Mouse (Mus musculus) erythroblast, adult 5-6 weeks (primary cell): Measurements from ENCODE around the gene Cdon. TPM values are rescaled to one million over a fixed set of nuclear protein-coding genes. Genes with fewer than 3 reads are reported as not detected.

Experiments used
- ATAC-seq: replicated peaks from 2 replicates; pipeline ENCODE4 v1.8.0; 2016; ENCODE audit warnings: moderate number of reproducible peaks, mild to moderate bottlenecking, moderate TSS enrichment, inconsistent platforms; ENCODE audit not compliant: poor library complexity, low FRiP score, severe bottlenecking
- total RNA-seq, 2 experiments: library from RNA; stranded (forward) in 1 of 2; stranded (reverse) in 1 of 2; fragments of 150-400 nt in 1 of 2; fragments of 200-764, 138-1000 nt in 1 of 2; gene quantifications; 2 replicates each; pipeline versions ENCODE4 v1.2.3 to v1.2.4; 2015 to 2017; ENCODE audit warnings: low replicate concordance in 2 of 2

Gene Cdon
- total RNA-seq, 2 experiments from 2014 or later, result 0.09 to 0.58 TPM

DNA sequence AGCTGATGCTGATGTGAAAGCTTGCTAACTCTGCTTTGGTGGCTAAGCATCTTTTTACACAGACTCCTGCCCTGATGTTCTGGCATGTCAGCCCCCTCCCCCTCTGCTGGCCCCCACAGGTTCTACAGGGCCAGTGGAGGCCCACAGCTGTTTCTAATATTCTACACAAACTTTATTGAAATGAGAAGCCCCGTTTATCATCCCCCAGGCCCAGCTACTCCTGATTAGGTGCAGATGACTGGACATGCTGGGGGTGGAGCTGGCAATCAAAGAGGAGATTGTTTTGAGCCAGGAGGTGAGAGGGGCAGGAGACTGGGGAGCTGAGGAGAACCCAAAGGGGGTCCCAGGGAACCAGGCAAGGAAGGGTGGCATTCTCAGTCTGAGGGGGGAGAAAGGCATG is 108.9 kb downstream of the Cdon start:
- ATAC-seq, result no peak

DNA sequence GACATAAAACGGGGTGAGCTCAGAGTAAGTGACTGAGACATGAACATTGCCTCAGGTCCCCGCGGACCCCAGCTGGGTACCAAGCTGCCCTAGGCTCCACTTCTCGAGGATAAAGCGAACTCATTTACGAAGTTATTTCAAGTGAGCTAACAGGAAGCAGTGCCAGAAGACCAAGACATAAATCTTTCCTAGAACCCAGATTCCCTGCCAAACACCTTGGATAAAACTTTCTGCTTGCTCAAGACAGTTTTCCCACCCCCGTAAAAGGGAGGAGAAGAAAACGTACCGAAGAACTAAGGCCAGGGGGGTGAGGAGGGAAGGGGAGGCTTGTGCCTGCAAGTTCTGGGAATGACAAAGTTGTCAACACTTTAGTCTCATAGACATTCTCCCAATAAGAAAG is 112.3 kb downstream of the Cdon start:
- no peak for ATAC-seq

DNA sequence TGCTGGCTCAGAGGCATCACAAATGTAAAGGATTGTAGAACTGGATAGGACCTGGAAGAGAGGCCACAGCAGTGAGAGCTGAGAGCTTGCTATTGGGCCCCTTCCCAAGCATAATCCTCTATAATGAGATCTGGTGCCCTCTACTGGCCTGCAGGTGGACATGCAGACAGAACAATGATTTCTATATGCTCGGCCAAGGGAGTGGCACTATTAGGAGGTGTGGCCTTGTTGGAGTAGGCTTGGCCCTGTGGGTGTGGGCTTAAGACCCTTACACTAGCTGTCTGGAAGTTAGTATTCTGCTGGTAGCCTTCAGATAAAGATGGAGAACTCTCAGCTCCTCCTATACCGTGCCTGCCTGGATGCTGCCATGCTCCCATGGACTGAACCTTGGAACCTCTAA is 114.2 kb downstream of the Cdon start:
- ATAC-seq, result no peak

- ATAC-seq, result no peak
Measured at GRCm38 (mm10) chr9:35535876-35536275, 114.9 kb downstream of the Cdon start.

DNA sequence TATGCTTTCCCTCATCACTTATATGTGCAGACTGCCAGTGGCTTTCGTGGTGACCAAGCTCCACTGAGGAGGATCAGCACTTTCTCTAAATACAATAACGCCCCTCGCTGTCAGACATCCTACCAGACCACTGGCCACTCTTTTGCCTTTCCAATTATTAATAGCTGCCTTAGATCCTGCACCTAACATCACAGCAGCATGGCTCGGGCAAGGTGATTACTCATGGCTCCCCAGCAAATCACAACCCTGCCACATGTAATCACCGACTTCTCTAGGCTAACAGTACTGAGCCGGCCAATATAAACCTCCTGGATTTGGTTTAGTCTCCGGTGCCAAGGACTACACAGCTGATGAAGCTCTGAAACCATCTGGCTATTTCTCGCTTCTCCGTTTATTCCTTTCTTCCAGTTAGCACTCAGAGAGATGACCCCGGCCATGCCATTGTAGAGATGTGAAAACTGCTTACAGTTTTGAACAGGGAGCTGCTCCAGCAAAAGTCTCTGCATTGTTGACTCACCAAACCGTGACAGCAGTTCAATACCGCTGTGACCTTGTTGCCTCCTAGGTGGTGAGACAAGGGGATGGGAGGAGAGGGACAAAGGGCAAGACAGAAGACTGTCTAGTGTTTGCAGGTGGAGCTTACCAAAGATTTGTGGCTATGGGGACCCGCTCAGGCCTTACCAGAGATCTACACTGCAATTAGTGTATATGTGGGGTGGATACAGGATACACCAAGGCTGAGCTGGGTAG is 118.2 kb downstream of the Cdon start:
- ATAC-seq, result no peak

DNA sequence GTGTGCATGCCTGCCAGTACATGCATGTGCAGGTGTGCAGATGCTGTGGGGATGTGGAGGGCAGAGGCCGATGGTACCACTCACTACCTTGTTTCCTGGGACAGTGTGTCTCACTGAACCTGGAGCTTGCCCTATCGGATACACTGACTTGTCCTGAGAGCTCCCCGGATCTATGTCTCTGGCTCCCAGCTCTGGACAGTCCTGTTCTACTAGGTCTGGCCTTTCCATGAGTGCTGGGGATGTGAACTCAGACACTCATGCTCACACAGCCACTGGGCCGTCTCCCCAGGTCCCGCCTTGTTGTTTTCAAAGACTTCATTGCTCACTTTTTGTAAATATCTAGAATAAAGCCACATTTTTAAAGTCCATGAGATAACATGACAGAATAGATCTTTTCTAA is 120.1 kb downstream of the Cdon start:
- ATAC-seq, result no peak

GRCm38 (mm10) chr9:35541488-35541887 is 120.6 kb downstream of the Cdon start:
- ATAC-seq, result no peak

GRCm38 (mm10) chr9:35541941-35542340 is 121.0 kb downstream of the Cdon start:
- no peak for ATAC-seq

- no peak for ATAC-seq
Measured at GRCm38 (mm10) chr9:35543099-35543860, 122.4 kb downstream of the Cdon start.

DNA sequence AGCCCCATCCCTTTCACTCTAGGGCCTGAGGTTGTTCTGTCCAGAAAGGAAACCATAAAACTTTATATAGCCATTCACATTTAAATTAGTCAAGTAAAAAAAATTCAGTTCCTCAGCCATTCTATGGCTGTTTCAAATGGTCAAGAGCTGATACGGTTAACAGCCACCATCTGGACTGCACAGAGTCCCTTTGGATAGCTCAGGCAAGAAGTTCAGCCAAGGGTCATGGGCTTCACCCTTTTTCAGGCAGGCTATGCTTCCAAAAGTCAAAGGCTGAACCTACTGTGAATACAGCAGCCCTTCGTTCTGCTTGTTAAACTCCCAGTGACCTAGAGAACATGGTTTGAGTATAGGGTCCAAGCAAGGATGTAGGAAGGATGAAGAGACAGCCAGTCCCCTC is 123.7 kb downstream of the Cdon start:
- ATAC-seq, result no peak

DNA sequence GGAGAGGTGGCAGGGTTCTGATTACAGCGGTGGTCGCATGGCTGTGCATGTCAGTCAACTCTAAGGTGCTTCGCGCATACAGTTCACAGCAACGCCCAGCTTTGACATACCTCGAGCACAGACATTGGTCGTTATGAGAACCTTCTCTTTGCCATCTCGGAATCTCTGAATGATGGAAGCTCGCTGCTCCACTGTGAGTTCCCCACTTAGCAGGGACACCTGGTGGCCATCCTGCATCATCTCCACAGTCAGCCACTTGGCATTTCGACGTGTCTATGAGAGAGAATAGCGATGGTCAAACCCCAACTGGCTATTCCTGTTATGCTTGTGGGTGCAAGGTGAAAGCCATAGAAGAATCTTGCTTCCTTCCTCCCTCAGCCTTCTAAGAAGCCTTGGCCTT is 124.8 kb downstream of the Cdon start:
- no peak for ATAC-seq

- ATAC-seq, result no peak
Measured at GRCm38 (mm10) chr9:35546745-35547144, 125.8 kb downstream of the Cdon start.

DNA sequence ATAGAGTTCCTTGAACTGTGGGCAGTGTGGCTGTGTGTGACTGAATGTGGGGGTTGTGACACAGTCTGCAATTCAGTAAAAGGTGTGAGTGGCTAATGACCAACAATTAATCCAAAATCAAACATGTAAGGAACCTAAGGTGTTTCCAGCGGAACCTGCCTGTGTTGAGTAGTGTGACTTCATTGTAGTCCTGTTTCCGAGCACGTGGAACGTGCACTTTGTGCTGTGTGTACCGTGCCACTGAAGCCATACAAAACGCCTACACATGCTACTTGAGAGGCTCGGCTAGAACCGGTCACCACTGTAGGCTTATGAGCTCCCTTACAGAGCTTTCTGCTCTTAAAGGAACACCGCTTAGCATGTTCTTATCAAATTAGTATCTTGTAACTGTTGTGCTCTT is 127.5 kb downstream of the Cdon start:
- ATAC-seq, result no peak

DNA sequence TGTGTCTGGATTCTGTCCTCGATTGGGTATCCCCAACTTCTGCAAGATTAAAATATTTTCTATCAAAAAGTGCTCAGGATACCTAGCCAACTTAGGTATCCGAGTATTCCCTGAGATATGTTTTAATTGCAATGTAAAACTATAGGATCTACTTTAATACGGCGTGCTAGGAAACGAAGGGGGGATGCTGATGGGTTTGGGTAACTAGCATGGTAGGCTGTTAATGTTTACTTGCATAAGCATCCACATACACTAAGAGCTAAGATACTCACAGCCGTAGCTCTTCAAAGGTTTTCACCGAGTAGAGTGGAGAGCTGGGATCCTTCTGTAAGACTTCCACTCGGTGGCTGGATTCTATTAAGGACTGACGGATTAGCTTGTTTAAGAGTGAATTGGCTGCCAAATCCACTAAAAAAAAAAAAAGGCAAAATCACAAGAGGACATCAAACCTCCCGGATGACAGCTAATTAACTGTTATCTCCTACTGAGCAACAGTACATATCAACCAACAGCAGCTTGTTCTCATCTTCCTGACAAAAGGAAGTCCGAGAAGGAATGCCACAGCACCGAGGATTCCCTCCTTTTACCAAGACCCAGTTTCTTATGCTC is 135.7 kb downstream of the Cdon start:
- ATAC-seq, result no peak

Other genes with a start within 250 kb of the Cdon start
- gene Dcps, start 245.1 kb upstream of the Cdon start, total RNA-seq (2015; ENCODE audit: low replicate concordance), result 6.1 and 7.5 TPM in 2 replicates
- 7.4 and 8.3 TPM in 2 replicates for gene Dcps, start 245.1 kb upstream of the Cdon start, total RNA-seq (2017; ENCODE audit: low replicate concordance)
- 20.3 and 26.1 TPM in 2 replicates for gene Srpr, start 221.0 kb upstream of the Cdon start, total RNA-seq (2015; ENCODE audit: low replicate concordance)
- 14.6 and 25.5 TPM in 2 replicates for gene Srpr, start 221.0 kb upstream of the Cdon start, total RNA-seq (2017; ENCODE audit: low replicate concordance)
- gene Tirap, start 220.8 kb upstream of the Cdon start, total RNA-seq (2015; ENCODE audit: low replicate concordance), result 2.1 and 4.4 TPM in 2 replicates
- 2.2 and 4.5 TPM in 2 replicates for gene Tirap, start 220.8 kb upstream of the Cdon start, total RNA-seq (2017; ENCODE audit: low replicate concordance)
- 4.8 and 9.0 TPM in 2 replicates for gene Foxred1, start 210.1 kb upstream of the Cdon start, total RNA-seq (2015; ENCODE audit: low replicate concordance)
- gene Foxred1, start 210.1 kb upstream of the Cdon start, total RNA-seq (2017; ENCODE audit: low replicate concordance), result 7.3 and 10.7 TPM in 2 replicates
- 3.3 and 10.7 TPM in 2 replicates for gene Fam118b, start 153.3 kb upstream of the Cdon start, total RNA-seq (2015; ENCODE audit: low replicate concordance)
- 2.8 and 4.2 TPM in 2 replicates for gene Fam118b, start 153.3 kb upstream of the Cdon start, total RNA-seq (2017; ENCODE audit: low replicate concordance)
- 3.3 and 9.4 TPM in 2 replicates for gene Rpusd4, start 153.3 kb upstream of the Cdon start, total RNA-seq (2015; ENCODE audit: low replicate concordance)
- 0.77 and 2.0 TPM in 2 replicates for gene Rpusd4, start 153.3 kb upstream of the Cdon start, total RNA-seq (2017; ENCODE audit: low replicate concordance)
- gene Gm1113, start 97.1 kb downstream of the Cdon start, total RNA-seq (2015; ENCODE audit: low replicate concordance), result not detected in 2 replicates
- gene Gm1113, start 97.1 kb downstream of the Cdon start, total RNA-seq (2017; ENCODE audit: low replicate concordance), result not detected in 2 replicates
- gene Ddx25, start 137.4 kb downstream of the Cdon start, total RNA-seq (2015; ENCODE audit: low replicate concordance), result 0.21 TPM in 1 of 2 replicates, not detected in the other
- gene Ddx25, start 137.4 kb downstream of the Cdon start, total RNA-seq (2017; ENCODE audit: low replicate concordance), result not detected in 2 replicates
- gene Pus3, start 137.5 kb downstream of the Cdon start, total RNA-seq (2015; ENCODE audit: low replicate concordance), result 1.5 and 9.4 TPM in 2 replicates
- gene Pus3, start 137.5 kb downstream of the Cdon start, total RNA-seq (2017; ENCODE audit: low replicate concordance), result 3.4 and 6.0 TPM in 2 replicates
- not detected in 2 replicates for gene Pate2, start 149.2 kb downstream of the Cdon start, total RNA-seq (2015; ENCODE audit: low replicate concordance)
- not detected in 2 replicates for gene Pate2, start 149.2 kb downstream of the Cdon start, total RNA-seq (2017; ENCODE audit: low replicate concordance)
- gene Hyls1, start 149.3 kb downstream of the Cdon start, total RNA-seq (2015; ENCODE audit: low replicate concordance), result 4.8 and 15.4 TPM in 2 replicates
- gene Hyls1, start 149.3 kb downstream of the Cdon start, total RNA-seq (2017; ENCODE audit: low replicate concordance), result 5.5 and 6.0 TPM in 2 replicates
- not detected in 2 replicates for gene Pate4, start 190.8 kb downstream of the Cdon start, total RNA-seq (2015; ENCODE audit: low replicate concordance)
- gene Pate4, start 190.8 kb downstream of the Cdon start, total RNA-seq (2017; ENCODE audit: low replicate concordance), result not detected in 2 replicates
- not detected in 2 replicates for gene Pate3, start 227.1 kb downstream of the Cdon start, total RNA-seq (2015; ENCODE audit: low replicate concordance)
- gene Pate3, start 227.1 kb downstream of the Cdon start, total RNA-seq (2017; ENCODE audit: low replicate concordance), result not detected in 2 replicates